Comparison of ENCODE assay signal across 8 mouse cellular contexts in the genomic region with DNA sequence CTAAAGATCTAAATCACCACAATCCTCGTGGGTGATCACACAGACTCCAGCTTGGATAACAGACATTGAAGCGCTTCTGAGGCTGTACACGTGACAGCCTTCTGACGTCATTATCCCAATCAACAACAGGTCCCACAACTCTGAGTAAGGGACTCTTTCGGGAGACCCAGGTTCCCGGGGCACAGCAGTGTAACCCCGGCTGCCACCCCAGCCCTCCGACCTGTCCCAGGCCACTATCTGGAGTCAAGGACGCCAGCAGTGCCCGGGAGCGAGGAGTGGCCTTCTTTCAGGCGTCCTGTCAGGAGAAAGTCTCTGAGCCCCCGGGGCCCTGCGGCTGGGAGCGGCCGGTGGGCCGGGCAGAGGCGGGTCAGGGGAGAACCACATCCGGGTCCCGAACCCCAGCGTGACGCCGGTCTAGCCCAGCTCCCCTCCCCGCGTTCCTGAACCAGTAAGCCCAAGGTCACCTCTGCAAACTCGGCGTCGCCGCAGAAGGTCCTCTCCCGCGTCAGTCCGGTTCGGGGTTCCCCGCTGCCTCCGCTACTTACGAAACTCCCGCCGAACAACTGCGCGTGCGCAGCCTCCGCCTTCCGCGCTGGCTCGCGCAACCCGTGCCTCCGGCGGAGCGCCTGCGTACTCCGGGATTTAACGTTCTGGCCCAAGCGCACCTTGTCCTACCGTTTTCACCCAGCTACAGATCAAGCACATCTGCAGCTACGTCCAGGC. TPM values are rescaled to one million over a fixed set of nuclear protein-coding genes. Genes with fewer than 3 reads are reported as not detected.
DNase-seq lines count a peak whose midpoint lies in the region; ATAC-seq lines count a peak whose summit lies in the region.

Gene Dsn1, minus strand, starts transcription at position 644 of the 723 bp plus-strand sequence.

- no peaks in the 10 kb centered on the region for H3K9me3 ChIP-seq in embryonic facial prominence, embryonic 14.5 days (ENCODE audit: control insufficient read depth, low read length)
- no peaks in the 10 kb centered on the region for H3K9me3 ChIP-seq in limb, embryonic 13.5 days
- no peaks in the 10 kb centered on the region for H3K9me3 ChIP-seq in midbrain, embryonic 15.5 days

- DNase-seq in 416B (ENCODE audit: low read depth), result peak; percentile 90
- DNase-seq in adrenal gland, postnatal 4 days (ENCODE audit: low spot score in 2 of 2), result peak; percentile 85 to 86
- peak; percentile 92 for DNase-seq in embryonic facial prominence, embryonic 14.5 days (ENCODE audit: low spot score)
- DNase-seq in heart, adult 8-10 months (ENCODE audit: low spot score), result peak; percentile 88
- peak; percentile 84 to 91 for DNase-seq in kidney, adult 8-10 months
- peak; percentile 76 to 92 for DNase-seq in spleen, adult 18-20 months

- no peaks in the 10 kb centered on the region for H3K27me3 ChIP-seq in embryonic facial prominence, embryonic 14.5 days (replicated peaks; ENCODE audit: control insufficient read depth, insufficient read depth, low read length)
- no peaks in the 10 kb centered on the region for H3K27me3 ChIP-seq in limb, embryonic 13.5 days
- H3K27me3 ChIP-seq in midbrain, embryonic 15.5 days (replicated peaks), result no peaks in the 10 kb centered on the region

- peak within 1 kb of the TSS; percentile 72 for H3K9ac ChIP-seq in embryonic facial prominence, embryonic 14.5 days (ENCODE audit: low read depth, low read length)
- H3K9ac ChIP-seq in limb, embryonic 13.5 days, result peak within 1 kb of the TSS; percentile 83
- H3K9ac ChIP-seq in midbrain, embryonic 15.5 days, result peak within 1 kb of the TSS; percentile 45

- H3K27ac ChIP-seq in embryonic facial prominence, embryonic 14.5 days (replicated peaks; ENCODE audit: low read depth, low read length), result peak within 1 kb of the TSS; percentile 76
- H3K27ac ChIP-seq in limb, embryonic 13.5 days, result peak within 1 kb of the TSS; percentile 81
- peak within 1 kb of the TSS; percentile 69 for H3K27ac ChIP-seq in midbrain, embryonic 15.5 days

- H3K4me1 ChIP-seq in embryonic facial prominence, embryonic 14.5 days (ENCODE audit: control insufficient read depth, insufficient read depth, low read length), result peaks cover 23% of the 10 kb centered on the region
- peaks cover 34% of the 10 kb centered on the region for H3K4me1 ChIP-seq in limb, embryonic 13.5 days
- H3K4me1 ChIP-seq in midbrain, embryonic 15.5 days, result peaks cover 11% of the 10 kb centered on the region

- peak; percentile 85 for ATAC-seq in embryonic facial prominence, embryonic 14.5 days (ENCODE audit: low read depth)
- ATAC-seq in limb, embryonic 13.5 days (ENCODE audit: low FRiP score, low read depth), result peak; percentile 81
- ATAC-seq in midbrain, embryonic 15.5 days (replicated peaks), result peak; percentile 81

- H3K36me3 ChIP-seq in embryonic facial prominence, embryonic 14.5 days (ENCODE audit: control insufficient read depth, insufficient read depth, low read length), result peaks cover 25% of the 10 kb centered on the region; the same call in 1 of the 2 replicates
- peaks cover 27% of the 10 kb centered on the region for H3K36me3 ChIP-seq in limb, embryonic 13.5 days
- no peaks in the 10 kb centered on the region for H3K36me3 ChIP-seq in midbrain, embryonic 15.5 days (replicated peaks)

- peak within 1 kb of the TSS; percentile 69 for H3K4me2 ChIP-seq in embryonic facial prominence, embryonic 14.5 days (ENCODE audit: low read depth, low read length)
- peak within 1 kb of the TSS; percentile 90 for H3K4me2 ChIP-seq in limb, embryonic 13.5 days (replicated peaks)
- H3K4me2 ChIP-seq in midbrain, embryonic 15.5 days, result peak within 1 kb of the TSS; percentile 98

- peak within 1 kb of the TSS; percentile 69 for H3K4me3 ChIP-seq in embryonic facial prominence, embryonic 14.5 days (ENCODE audit: low read depth, low read length)
- H3K4me3 ChIP-seq in limb, embryonic 13.5 days, result peak within 1 kb of the TSS; percentile 78
- peak within 1 kb of the TSS; percentile 56 for H3K4me3 ChIP-seq in midbrain, embryonic 15.5 days

- under 1% methylated on average over 31 of the region's 56 CpGs for WGBS in embryonic facial prominence, embryonic 14.5 days
- under 1% methylated on average over 53 of the region's 56 CpGs for WGBS in limb, embryonic 13.5 days
- under 1% methylated on average over 56 of the region's 56 CpGs for WGBS in midbrain, embryonic 15.5 days

RNA-seq across cellular contexts. Expression of gene Dsn1, which starts in this region (rescaled TPM):
- 10 to 100 TPM; 19.9 to 22.3 TPM for total RNA-seq in adrenal gland, postnatal 4 days (2021)
- 25.8 and 32.7 TPM in 2 replicates for polyA plus RNA-seq in embryonic facial prominence, embryonic 14.5 days (2014; fragmentation: Nextera tagmentation; extraction: Ambion mirVana)
- total RNA-seq in heart, adult 8-10 months (2022), result 1 to 10 TPM; 1.1 to 2.2 (median 1.6) TPM
- 42.3 TPM in 2 replicates for polyA plus RNA-seq in limb, embryonic 13.5 days (2015; fragmentation: Nextera tagmentation; extraction: Ambion mirVana)
- 8.9 and 9.6 TPM in 2 replicates for polyA plus RNA-seq in midbrain, embryonic 15.5 days (2015; fragmentation: Nextera tagmentation; extraction: Ambion mirVana)

Comparison
In these comparisons a context has a peak if more than half of its experiments do, and no peak if none do; other contexts are left out.
1. Peak in every context shown above with its lines: DNase-seq, ATAC-seq, H3K4me3 ChIP-seq and H3K27ac ChIP-seq.
2. RNA of gene Dsn1 (total RNA-seq): 19.9 to 22.3 TPM in adrenal gland, postnatal 4 days; 1.1 to 2.2 TPM in heart, adult 8-10 months; every median in the first group is over 4 times any median in the second.